Mouse (Mus musculus): Measurements from ENCODE around the gene Rab5b. TPM values are rescaled to one million over a fixed set of nuclear protein-coding genes. Genes with fewer than 3 reads are reported as not detected.

Rab5b gene
- polyA plus RNA-seq, 1 experiment from 2014 or later = 82.6 TPM

DNA sequence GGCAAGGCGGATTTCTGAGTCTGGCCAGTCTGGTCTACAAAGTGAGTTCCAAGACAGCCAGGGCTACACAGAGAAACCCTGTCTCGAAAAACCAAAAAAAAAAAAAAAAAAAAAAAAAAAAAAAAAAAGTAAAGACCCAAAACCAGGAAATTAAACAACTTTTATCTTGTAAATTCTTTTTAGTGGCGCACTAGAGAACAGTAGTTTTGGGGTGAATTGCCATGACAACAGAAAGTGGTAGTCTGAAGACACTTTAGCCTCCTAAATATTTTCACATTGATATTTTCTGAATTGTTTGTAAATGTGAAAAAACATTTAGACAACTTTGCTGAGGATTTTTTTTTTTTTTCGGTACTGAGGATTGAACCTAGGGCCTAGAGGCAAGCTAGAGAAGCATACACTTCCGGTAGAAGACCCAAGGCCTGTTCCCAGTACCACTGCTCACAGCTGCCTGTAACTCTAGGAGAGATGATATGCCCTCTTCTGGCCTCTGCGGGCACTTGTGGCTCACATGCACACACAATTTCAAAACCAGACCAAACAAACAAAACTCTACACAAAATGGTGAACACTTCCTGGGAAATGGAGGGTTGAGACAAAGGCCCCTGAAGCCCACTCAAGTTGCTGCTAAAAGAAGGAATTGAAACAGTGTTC lies 1.1 kb upstream of the Rab5b start:
- Histone ChIP-seq H3K4me2 (peak overlapping the region; percentile 62), H3K27ac (peak overlapping the region; percentile 88; the same call in 1 of the 2 replicates)
- no peak for ATAC-seq (ENCODE audit: insufficient number of reproducible peaks, insufficient read depth, low FRiP score, low TSS enrichment, low read depth)

DNA sequence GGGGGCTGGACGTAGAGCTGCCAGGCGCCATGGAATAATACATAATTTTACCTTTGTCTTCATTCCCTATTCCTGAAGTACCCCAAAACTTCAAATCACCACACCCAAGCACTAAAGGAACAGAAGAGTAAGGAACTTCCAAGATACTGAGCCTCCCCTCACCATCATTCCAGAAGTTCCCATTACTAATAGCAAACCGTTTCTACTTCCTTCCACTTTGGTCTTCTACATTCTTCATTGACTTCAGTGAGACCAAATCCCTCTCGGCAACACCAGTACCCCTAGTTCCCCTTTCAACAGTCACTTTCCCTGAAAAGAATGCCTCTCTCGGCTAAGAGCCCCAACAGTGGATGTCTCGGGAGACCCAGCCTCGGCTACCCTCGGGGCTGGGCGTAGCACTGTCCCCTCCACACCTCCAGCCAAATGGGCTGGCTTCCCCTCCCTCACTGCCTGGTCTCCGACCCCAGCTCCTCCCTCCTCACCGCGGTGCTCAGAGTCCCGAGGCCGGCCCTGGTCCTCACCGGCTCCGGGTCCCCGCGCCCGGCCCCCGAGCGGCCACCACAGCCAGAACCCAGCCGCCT lies 563 bp downstream of the Rab5b start:
- no peaks in the 10 kb centered on the region for H3K9me3 ChIP-seq
- 2% methylated on average over 22 of the region's 22 CpGs for WGBS
- H3K4me3 ChIP-seq = peak overlapping the region; percentile 97
- peaks cover 12% of the 10 kb centered on the region for H3K4me1 ChIP-seq
- H3K27ac ChIP-seq = peak overlapping the region; percentile 99
- no peak for ATAC-seq (ENCODE audit: insufficient number of reproducible peaks, insufficient read depth, low FRiP score, low TSS enrichment, low read depth)
- no peaks in the 10 kb centered on the region for H3K27me3 ChIP-seq
- peaks cover 24% of the 10 kb centered on the region for H3K36me3 ChIP-seq
- H3K4me2 ChIP-seq = peak overlapping the region; percentile 70
- H3K9ac ChIP-seq = peak overlapping the region; percentile 96

More for the DNA sequence above, 1.1 kb upstream of the Rab5b start:
- WGBS = 74% methylated on average over 6 of the region's 6 CpGs
- H3K9me3 ChIP-seq = no peaks in the 10 kb centered on the region
- no peak overlapping the region for H3K9ac ChIP-seq
- H3K36me3 ChIP-seq = peaks cover 40% of the 10 kb centered on the region
- H3K4me1 ChIP-seq = peaks cover 15% of the 10 kb centered on the region
- peak overlapping the region; percentile 97; the same call in 1 of the 2 replicates for H3K4me3 ChIP-seq
- H3K27me3 ChIP-seq = no peaks in the 10 kb centered on the region

DNA sequence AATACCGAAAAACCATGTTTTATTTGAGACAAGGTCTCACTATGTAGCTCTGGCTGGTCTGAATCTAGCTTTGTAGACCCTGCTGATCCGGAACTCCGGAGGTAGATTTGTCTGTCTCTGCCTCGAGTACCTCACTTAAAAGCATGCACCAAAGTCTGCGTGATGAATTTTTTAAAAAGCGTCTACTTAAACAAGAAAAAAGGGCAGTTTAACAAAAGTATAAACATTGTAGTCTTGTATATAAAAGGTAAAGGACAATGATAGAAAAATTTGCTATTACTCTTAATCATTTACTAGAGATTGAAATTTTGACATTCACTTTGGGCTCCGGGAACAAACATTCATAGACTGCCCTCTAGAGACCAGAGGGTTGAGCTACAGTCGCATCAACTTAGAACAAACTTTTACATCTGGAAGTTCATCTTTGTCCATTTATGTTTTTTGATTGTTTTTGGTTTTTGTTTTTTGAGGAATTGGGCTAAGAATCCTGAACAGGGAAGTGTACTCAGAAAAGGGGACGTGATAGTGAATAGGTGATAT lies 21.5 kb downstream of the Rab5b start:
- Histone ChIP-seq H3K36me3 (peaks cover 22% of the 10 kb centered on the region), H3K9me3 (no peaks in the 10 kb centered on the region), H3K27ac (peak overlapping the region; percentile 34; the same call in 1 of the 2 replicates), H3K4me3 (peak overlapping the region; percentile 65), H3K27me3 (no peaks in the 10 kb centered on the region), H3K9ac (peak overlapping the region; percentile 77), H3K4me2 (peak overlapping the region; percentile 92), H3K4me1 (peaks cover 13% of the 10 kb centered on the region)
- 4% methylated on average over 9 of the region's 9 CpGs for WGBS
- no peak for ATAC-seq (ENCODE audit: insufficient number of reproducible peaks, insufficient read depth, low FRiP score, low TSS enrichment, low read depth)

DNA sequence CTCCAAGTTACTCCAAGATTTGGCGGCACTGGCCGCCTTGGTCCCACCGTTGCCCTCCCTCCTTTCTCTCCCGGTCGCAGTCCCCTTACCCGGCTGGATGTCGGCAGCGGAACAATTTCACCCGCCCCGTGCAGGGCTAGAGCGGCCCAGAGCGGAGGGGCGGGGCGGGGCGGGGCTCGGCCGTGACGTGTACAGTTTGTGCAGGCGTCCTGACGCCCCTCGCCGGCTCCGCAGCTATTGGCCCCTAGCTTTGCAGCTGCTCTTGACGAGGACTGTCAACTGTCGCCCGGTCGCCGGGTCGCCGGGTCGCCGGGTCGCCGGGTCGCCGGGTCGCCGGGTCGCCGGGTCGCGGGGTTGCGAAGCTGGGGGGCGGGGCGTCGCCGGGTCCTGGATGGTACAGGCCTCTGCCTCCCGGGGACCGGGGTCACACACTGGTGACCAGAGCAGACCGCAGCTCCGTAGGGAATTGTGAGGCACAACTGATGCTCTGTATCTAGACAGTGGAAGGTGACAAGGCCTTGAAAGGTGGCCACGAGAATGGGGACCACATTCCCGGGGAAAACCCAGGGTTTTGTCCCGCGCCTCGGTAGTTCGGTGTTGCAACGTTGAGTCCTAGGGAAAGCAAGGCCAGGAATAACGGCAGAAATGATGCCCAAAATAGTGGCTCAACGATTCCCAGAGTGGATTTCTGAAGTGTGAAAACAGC lies 22.1 kb downstream of the Rab5b start, which contains the start of gene Suox:
Gene Suox, minus strand, starts transcription at position 311 of the 706 bp plus-strand sequence.
- Histone ChIP-seq H3K36me3 (peaks cover 16% of the 10 kb centered on the region), H3K4me2 (peak within 1 kb of the TSS; percentile 92), H3K27ac (peak within 1 kb of the TSS; percentile 34), H3K27me3 (no peaks in the 10 kb centered on the region), H3K4me3 (peak within 1 kb of the TSS; percentile 65), H3K4me1 (peaks cover 16% of the 10 kb centered on the region), H3K9me3 (no peaks in the 10 kb centered on the region), H3K9ac (peak within 1 kb of the TSS; percentile 77)
- ATAC-seq (ENCODE audit: insufficient number of reproducible peaks, insufficient read depth, low FRiP score, low TSS enrichment, low read depth) = peak; percentile 86
- WGBS = under 1% methylated on average over 60 of the region's 60 CpGs

DNA sequence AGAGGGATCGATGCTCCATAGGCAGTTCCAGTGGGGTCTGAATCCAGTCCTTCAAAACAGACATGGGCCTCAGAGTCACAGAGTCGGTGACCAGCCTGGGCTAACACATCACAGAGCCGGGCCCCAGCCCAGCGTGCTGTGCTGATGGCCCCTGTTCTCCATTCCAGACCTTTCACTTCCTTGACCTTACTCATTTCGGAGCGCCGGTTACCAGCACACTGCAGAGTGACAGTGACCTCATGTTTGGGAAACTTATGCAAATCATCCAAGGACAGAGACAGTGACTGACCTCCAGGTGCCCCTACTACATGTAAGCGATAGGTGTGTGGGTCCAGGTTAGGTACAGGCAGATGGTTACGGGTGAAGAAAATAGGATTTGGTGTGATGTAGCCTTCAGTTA lies 24.9 kb downstream of the Rab5b start:
- no peak overlapping the region for H3K4me3 ChIP-seq
- 93% methylated on average over 9 of the region's 9 CpGs for WGBS
- H3K27ac ChIP-seq = no peak overlapping the region
- H3K4me1 ChIP-seq = peaks cover 25% of the 10 kb centered on the region
- H3K9me3 ChIP-seq = no peaks in the 10 kb centered on the region
- no peak for ATAC-seq (ENCODE audit: insufficient number of reproducible peaks, insufficient read depth, low FRiP score, low TSS enrichment, low read depth)
- H3K4me2 ChIP-seq = no peak overlapping the region
- H3K9ac ChIP-seq = 0 out of 2 replicates have a peak overlapping the region, but pooled peaks have one; percentile 32
- no peaks in the 10 kb centered on the region for H3K27me3 ChIP-seq
- H3K36me3 ChIP-seq = peaks cover 10% of the 10 kb centered on the region

DNA sequence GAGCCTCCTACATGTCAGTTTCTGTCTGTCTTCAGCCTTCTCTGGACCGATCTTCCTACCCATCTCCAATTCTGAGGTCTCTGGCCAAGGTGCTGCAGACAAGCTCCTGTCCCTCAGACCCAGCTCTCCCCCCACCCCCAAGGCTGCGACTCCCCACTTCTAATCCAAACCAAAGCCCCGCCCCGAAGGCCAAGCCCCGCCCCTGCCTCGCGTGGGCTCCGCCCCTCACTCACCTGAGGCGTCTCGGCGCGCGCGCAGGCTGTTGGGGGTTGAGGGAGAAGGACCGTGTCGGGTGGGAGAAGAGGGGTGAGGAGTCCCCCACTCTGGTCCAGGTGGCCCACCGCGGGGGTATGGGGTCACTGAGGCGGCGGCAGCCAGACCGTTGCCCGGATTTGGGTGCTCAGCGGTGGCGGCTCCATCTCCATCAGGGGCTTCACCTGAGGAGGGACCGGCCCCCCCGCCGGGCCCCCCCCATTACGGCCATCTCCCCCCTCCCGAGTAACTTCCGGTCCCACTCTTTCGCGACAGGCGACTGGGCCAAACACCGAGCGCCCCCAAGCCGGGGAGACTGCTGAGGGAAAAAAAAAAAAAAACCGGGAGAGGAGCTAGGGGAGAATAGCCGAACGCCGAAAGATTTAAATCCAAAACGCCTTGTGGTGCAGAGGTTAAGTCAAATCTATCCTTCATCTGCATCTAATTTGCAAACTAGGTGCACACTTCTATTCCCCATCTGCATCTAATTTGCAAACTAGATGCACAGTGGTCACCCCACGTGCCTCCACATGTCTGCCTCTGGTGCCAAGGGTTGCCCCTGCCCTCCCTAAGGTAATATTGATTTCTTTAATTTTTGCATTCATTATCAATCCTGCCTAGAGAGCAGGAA lies 27.0 kb downstream of the Rab5b start:
- ATAC-seq (ENCODE audit: insufficient number of reproducible peaks, insufficient read depth, low FRiP score, low TSS enrichment, low read depth) = peak; percentile 72; the same call in 1 of the 2 replicates
- under 1% methylated on average over 42 of the region's 42 CpGs for WGBS
- peaks cover 9% of the 10 kb centered on the region for H3K36me3 ChIP-seq
- H3K4me1 ChIP-seq = peaks cover 25% of the 10 kb centered on the region
- no peaks in the 10 kb centered on the region for H3K27me3 ChIP-seq
- peak overlapping the region; percentile 96 for H3K27ac ChIP-seq
- peak overlapping the region; percentile 78 for H3K4me3 ChIP-seq
- peak overlapping the region; percentile 83 for H3K9ac ChIP-seq
- H3K9me3 ChIP-seq = no peaks in the 10 kb centered on the region
- H3K4me2 ChIP-seq = peak overlapping the region; percentile 68

DNA sequence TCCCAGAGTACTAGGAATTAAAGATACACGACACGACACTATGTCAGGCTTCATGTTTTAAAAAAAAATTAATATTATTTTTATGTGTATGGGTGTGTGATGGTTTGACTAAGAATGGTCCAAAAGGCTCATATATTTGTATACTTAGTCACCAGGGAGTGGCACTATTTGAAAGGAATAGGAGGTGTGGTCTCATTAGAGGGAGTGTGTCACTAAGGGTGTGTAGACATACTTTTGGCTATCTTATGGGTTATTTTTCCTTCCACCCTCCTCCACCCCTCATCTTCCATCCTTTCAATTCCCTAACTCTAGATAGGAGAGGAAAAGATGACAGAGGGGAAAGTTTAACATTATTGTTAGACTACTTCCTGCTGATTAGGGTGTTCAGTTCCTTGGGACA lies 30.3 kb downstream of the Rab5b start:
- no peak overlapping the region for H3K4me2 ChIP-seq
- no peaks in the 10 kb centered on the region; the same call in 1 of the 2 replicates for H3K36me3 ChIP-seq
- WGBS = 95% methylated on average over 2 of the region's 2 CpGs
- H3K9me3 ChIP-seq = no peaks in the 10 kb centered on the region
- no peak overlapping the region for H3K9ac ChIP-seq
- H3K4me3 ChIP-seq = no peak overlapping the region
- no peak overlapping the region for H3K27ac ChIP-seq
- ATAC-seq (ENCODE audit: insufficient number of reproducible peaks, insufficient read depth, low FRiP score, low TSS enrichment, low read depth) = no peak
- no peaks in the 10 kb centered on the region for H3K27me3 ChIP-seq
- 0 out of 2 replicates have a peak, but pooled peaks cover 15% of the 10 kb centered on the region for H3K4me1 ChIP-seq

DNA sequence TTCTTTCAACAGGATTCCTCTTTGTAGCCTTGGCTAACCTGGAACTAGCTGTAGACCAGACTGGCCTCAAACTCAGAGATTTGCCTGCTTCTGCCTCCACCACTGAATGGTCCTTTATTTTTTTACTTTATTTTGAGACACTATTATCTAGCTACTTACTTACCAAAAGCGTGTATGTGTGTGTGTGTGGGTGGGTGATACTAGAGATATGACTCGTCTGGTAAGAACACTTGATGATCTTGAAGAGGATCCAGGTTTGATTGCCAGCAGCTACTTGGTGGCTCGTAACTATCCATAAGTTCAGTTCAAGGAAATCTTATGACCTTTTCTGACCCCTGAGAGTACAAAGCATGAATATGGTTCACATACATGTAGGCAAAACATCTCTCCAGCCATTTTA lies 30.8 kb downstream of the Rab5b start:
- no peaks in the 10 kb centered on the region for H3K27me3 ChIP-seq
- 0 out of 2 replicates have a peak, but pooled peaks cover 15% of the 10 kb centered on the region for H3K4me1 ChIP-seq
- no peak overlapping the region for H3K4me2 ChIP-seq
- no peaks in the 10 kb centered on the region for H3K36me3 ChIP-seq
- no peak overlapping the region for H3K4me3 ChIP-seq
- no peak for ATAC-seq (ENCODE audit: insufficient number of reproducible peaks, insufficient read depth, low FRiP score, low TSS enrichment, low read depth)
- WGBS = 86% methylated on average over 3 of the region's 3 CpGs
- H3K9me3 ChIP-seq = no peaks in the 10 kb centered on the region
- no peak overlapping the region for H3K27ac ChIP-seq
- no peak overlapping the region for H3K9ac ChIP-seq

DNA sequence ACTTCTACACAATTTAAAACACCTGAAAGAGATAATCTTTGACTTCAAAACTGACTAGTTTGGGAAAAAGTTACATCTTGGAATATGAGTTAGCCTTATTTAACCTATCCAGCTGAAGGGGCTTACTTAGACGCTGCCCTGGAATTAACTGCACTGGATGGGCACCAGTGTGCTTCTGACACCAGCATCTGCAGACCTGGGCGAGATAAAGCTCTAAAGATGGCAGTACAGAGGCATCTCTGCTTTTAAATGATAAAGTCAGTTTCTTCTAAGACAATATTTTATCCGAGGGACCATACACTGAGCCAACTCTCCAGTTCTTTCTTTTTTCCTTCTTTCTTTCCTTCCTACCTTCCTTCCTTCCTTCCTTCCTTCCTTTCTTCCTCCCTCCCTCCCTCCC lies 31.3 kb downstream of the Rab5b start:
- no peak overlapping the region for H3K9ac ChIP-seq
- no peaks in the 10 kb centered on the region for H3K9me3 ChIP-seq
- H3K4me3 ChIP-seq = no peak overlapping the region
- 0 out of 2 replicates have a peak, but pooled peaks cover 15% of the 10 kb centered on the region for H3K4me1 ChIP-seq
- H3K27me3 ChIP-seq = no peaks in the 10 kb centered on the region
- no peaks in the 10 kb centered on the region for H3K36me3 ChIP-seq
- no peak overlapping the region for H3K4me2 ChIP-seq
- no peak for ATAC-seq (ENCODE audit: insufficient number of reproducible peaks, insufficient read depth, low FRiP score, low TSS enrichment, low read depth)
- no peak overlapping the region for H3K27ac ChIP-seq
- WGBS = 63% methylated on average over 3 of the region's 3 CpGs

DNA sequence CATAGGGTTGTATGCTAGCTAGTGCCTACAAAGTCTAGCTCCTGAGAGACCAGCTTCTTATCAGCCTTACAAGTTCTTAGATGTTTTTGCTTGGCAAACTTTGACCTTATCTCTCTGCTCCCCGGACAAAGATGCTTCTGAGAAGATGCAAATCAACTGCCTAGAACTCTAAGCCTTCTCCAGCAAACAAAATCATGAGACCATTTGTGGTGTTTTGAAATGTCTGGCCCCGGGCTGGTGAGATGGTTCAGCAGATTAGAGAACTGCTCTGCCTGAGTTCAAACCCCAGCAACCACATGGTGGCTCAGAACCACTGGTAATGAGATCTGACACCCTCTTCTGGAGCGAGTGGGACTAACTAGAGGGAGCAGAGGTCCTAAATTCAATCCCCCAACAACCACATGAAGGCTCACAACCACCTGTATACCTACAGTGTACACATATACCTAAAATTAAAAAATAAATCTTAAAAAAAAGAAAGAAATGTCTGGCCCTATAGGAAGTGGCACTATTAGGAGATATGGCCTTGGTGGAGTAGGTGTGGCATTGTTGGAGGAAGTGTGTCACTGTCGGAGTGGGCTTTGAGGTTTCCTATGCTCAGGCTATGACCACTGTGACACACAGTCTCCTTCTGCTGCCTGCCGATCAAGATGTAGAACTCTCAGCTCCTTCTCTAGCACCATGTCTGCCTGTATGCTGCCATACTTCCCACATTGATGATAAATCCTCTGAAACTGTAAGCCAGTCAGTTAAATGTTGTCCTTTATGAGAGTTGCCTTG lies 32.4 kb downstream of the Rab5b start:
- Histone ChIP-seq H3K9me3 (no peaks in the 10 kb centered on the region), H3K36me3 (no peaks in the 10 kb centered on the region), H3K9ac (no peak overlapping the region), H3K4me2 (no peak overlapping the region), H3K4me1 (0 out of 2 replicates have a peak, but pooled peaks cover 9% of the 10 kb centered on the region), H3K27me3 (no peaks in the 10 kb centered on the region), H3K27ac (no peak overlapping the region), H3K4me3 (no peak overlapping the region)
- WGBS = 62% methylated on average over 5 of the region's 5 CpGs
- no peak for ATAC-seq (ENCODE audit: insufficient number of reproducible peaks, insufficient read depth, low FRiP score, low TSS enrichment, low read depth)
